Mouse (Mus musculus) kidney, postnatal 36 days (tissue): ENCODE measurements around the gene Lsamp.

ENCODE experiments used
- DNase-seq, 2 experiments: peaks; one replicate each; pipeline ENCODE4 v3.0.0; 2021 to 2022; ENCODE audit warnings: mixed read lengths in 2 of 2

Gene Lsamp

DNA sequence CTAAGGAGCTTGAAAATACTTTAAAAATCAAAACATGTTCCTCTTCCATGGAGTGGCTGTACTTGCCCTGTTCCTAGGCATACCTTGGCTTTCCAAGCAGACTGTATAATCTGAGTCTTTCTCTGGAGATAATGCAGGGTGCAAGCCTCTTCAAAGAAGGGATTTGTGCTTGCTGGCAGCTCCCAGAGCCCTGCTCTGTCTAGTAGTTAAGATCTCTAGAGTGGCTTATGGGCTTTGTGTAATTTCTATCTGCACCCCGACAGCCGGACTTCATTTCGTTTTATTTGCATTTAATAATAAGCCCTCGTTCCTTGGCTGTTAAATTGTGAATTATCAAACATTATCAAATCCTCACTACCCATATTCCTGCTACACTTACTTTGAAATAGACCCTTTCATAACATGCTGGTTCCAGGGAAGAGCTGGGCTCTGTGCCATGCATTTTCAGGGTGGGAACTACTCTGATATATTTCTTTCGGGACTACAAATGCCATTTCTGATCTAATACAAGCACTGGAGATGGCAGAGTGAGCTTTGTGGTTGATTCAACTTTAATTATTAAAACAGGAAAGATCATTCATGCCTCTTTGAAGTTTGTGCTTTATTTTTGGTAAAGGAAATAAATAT, 1604.6 kb downstream of the Lsamp start:
- no peak for DNase-seq

DNA sequence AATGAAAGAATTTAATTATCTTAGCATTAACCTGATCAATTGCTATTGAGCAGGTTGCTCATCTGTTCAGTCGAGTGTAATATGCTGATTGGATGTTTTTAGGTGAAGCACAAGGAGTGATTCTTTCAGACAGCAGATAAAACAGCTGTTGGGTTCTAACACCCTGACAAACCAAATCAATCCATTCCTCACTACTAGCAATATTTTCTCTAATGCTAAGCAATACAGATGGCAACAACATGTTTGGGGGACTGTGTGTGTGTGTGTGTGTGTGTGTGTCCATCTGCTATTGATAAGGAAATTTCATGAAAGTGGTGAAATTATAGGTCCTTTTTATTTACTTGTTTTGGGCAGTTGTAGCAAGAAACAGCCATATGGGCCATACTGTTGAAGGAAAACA, 1628.1 kb downstream of the Lsamp start:
- DNase-seq, result no peak

DNA sequence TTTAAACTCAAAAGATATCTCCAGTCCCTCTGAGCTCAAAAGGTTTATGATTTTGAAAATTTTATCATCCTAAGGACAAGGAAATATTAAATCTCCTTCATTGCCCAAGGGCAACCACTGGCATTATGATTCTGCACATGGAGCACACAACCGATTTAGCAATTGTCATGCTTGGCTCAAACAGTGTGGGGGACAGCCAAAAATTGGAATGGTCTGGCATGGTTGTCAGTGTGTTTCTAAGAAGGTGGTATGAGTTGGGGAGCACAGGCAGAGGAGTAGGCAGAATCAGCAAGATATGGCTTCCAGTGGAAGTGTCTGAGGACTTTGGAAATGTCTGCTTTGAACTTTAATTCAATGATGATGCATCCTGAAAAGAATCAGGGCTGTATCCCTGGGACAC, 1639.7 kb downstream of the Lsamp start:
- DNase-seq, result no peak

DNA sequence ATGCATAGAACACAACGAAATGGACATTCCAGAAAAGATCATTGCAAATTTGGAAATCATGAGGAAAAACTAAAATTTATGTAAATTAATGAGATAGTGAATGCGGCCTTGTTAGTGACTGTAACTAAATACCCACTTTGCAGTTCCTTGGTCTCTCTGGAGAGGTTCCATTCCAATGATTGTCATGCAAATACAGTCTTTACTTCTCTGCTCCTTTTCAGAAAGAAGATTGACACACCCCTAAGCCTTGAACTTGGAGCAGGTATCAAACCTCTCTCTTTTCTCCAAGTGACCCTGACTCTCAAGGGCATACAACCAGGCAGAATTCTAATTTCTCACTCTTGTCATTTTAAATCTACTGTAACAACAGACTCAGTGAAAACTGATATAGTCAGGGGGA, 1649.7 kb downstream of the Lsamp start:
- DNase-seq, result no peak

DNA sequence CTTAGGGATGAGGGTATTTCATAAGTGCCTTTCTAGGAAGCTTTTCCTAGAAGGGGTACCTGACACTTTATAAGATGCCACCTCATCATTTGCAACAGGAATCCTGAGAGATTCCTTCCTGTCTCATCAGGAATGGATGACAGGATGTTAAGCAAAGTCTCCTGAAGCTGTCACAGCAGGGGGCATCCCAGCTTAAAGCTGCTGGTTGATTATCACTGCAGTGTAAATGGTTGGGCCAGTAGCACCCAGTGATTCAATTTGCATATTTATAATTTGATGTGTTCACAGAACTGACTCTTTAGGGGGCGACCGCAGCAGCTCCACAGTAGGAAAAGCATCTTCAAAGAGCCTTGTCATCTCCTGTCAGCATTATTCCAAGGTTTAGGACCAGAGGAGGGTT, 1656.7 kb downstream of the Lsamp start:
- no peak for DNase-seq

DNA sequence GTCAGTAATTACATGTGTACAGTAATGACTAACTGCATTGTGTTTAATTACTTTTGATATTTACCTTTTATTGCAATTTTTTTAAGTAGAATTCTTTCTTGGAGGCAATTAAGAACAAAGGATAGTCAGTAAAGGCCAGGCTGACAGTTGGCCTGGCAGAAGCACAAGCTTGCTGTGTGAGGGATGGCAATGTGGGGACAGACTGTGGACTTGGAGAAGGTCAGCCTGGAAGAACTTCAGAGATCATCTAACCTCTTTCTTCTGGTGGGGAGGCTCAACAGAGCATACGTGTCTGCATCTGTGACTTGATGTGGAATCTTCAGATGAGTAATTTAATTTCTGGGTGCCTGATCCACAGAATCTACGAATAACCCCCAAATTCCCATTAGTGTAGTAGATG, 1669.1 kb downstream of the Lsamp start:
- no peak for DNase-seq

DNA sequence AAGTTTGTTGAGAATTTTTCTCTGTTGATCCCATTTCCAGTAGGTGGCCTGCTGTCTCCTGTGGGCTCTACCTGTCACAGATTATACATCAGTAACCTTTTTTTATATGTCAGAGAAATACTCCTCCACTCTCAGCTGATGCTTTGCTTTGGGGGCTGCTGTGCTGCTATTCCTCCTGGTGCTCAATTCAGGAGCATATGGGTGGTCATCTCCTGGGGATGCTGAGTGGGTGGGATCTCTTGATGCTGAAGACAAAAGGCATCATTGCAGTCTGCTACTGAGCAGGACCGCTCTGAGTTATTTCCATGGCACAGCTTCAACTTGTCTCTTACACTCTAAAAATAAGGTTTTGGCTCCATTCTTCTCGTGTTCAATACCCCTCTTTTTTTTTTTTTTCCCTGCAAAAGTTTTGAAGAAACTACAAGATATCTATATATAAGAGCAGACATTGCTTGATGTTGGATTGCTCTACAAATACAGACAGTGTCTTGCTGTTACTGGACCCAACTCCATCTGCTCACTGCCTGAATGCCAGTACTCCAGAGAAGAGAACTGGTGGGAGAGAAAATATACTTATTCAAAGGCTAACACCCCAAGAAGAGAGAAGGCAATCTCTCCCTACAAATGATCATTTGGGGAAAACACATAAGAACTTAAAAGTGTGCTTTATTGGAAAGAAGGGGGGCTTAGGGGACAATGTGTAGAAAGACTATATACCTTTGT, 1690.3 kb downstream of the Lsamp start:
- DNase-seq, result no peak

DNA sequence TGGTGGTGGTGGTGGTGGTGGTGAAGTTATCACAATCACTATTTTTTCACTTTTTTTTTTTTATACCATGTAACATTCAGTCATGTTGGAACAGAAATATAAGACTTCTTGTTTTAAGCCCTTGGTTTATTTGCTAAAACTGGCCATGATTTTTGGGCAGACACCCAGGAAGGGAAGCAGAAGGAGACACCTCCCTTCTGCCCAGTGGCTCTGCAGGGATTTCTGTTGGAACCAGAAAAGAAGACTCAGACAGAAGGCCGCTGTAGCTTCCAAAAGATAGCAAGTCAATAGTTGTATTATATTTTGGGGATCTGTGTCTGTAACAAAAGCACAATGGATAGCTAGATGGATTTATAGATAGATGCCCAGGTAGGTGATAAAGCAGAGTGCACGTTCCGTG, 1691.6 kb downstream of the Lsamp start:
- DNase-seq, result no peak

DNA sequence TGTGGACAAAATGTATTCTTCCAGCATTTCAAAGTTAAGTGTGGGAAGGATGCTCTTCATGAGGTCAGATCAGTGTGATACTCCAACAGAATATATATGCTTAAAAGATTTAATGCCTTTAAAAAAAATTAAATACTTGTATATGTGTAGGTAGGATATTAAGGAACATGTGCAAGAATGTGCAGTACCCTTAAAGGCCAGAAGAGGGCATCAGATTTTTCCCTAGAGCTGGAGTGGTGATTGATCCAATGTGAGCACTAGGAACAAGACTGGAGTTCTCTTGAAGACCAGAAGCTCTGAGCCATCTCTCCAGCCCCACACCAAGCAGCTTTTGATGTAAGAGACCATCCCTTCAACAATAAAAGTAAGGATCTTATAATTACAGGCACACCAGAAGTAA, 1708.3 kb downstream of the Lsamp start:
- peak; percentile 3 to 56 for DNase-seq

DNA sequence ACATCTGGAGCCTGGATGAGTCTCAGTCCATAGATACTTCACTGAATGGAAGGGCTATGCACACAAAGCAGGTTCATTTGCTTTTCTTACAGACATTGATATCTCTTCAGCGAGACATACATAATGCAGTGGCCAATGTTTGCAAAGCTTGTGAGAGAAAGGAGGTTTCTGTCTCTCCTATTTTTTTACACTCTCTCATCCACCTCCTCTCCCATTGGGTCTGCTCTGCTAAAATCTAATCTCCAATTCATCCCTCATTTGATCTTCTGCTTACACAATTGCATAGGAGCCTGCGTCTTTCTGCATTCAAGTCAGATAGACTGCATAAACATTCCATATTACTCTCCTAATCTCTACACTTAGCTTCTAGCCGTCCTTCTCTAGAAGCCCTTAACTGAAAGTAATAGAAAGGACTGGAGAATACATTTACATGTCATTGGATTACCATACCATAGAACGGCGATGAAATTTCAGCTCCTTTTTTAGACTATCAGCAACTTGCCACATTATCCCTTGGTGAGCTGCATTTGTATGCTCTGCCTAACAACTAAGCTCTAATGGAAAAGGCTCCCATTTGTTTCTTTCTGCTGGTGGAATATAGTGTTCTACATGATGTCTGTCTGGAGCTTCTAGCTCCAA, 1717.7 kb downstream of the Lsamp start:
- no peak for DNase-seq

DNA sequence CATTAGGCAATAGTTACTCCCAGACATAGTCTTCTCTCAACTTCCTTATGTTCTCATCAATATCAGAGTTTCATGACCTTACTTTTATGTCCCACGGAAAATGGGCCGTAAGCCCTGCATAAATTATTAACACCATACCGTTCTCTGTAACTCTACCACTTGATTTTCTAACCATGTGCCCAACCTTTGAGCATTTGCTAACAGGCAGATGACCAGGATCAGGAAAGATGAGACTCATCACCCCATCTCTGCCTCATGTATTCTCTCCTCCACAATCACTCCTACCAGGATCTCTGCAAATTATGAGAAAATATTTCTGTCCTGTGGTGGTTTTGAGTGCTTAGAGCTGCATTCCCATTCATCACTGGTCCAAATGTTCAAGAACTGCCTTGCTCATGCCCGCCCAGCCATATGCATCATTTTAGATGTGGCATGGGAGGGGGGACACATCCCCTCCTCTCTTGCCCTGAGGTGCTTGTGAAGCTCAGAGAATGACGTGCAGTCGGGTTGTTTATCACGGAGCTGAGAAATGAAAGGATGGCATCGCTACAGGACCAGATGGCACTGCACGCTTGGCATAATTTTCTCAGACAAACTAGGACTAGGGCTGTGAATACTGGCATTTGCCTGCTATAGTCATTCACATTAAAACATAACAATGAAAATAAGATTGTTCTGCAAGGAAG, 1744.9 kb downstream of the Lsamp start:
- no peak for DNase-seq

DNA sequence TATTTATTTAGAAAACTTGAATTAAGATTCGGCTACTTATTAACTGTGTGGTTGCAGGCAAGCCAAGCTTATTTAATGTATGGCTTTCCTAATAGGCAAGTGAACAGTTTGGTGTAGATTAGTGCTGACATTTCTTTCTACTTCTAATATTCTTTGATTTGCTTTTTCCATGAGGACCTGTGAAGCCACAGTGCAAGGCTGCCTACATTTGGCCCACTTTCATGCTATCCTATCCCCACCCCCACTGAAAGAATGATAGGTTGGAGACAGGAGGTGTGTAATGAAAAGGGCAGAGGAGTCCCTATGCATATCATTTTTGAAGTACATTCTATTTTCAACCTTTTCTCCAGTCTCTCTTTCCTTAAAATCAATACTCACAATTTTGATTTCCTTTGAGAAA, 1745.8 kb downstream of the Lsamp start:
- DNase-seq, result no peak

DNA sequence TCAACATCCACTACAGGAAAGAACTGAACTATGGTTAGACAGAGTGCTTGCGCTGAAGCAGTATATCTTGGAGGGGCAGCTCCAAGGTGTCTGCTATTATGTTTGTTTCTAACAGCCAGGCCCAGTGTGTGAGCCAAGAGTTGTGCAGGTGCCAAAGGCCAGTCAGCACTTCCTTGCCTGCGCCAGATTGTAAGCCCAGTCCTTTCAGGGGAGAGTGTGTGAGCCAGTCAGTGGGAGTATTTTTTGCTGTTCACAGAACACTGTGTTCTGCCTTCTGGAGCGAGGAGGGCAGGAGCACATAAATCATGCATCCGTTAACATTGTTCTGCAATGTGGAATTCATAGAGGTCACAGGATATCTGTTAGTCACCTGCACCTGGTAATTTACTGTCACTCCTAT, 1760.9 kb downstream of the Lsamp start:
- peak; percentile 77 for DNase-seq

DNA sequence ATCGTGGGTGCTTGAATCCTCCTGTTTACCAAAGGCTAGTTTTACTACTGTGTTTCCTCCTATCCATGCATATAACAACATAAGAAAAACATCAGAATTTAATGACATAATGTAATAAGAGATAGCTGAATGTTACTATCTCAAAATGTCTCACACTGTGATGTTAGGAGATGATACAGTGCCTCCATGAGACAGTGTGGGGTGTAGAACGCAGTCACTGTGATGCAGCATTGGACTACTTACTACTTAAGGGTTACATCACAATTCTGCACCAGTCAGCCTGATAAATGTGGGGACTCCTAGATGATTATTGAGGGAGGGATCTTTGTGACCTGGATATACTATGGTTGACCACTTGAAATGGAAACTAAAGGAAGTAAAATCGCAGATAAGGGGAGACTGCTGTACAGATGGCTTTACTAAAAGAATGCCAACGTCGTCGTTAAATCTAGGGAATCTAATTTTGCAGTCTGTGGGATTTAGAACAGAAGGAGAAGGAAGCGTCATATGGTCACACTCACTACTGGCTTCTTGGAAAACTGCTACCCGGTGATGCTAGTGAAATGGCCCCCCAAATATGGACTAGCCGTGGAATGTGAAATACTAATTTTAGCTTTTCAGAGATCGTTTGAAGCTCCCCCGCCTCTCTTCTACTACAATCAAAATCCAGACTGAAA, 1762.2 kb downstream of the Lsamp start:
- DNase-seq, result no peak

DNA sequence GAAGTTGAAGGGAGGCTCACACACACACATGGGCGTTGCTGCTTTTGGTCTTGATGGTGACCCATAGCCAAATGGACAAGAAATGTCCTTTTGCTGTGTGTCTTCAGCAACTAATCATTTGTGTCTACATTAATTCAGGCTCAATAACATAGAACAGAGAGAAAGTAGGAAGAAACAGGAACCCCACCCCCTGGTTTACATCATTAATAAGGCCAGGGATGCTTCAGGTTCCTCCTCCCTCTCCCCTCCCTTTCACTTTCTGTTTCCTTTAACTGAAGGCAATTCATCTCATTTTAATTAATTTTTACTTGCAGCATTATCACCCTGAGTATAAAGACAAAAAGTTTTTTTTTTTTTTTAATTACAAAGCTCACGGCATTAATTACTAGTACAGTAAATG, 1763.7 kb downstream of the Lsamp start:
- no peak for DNase-seq

DNA sequence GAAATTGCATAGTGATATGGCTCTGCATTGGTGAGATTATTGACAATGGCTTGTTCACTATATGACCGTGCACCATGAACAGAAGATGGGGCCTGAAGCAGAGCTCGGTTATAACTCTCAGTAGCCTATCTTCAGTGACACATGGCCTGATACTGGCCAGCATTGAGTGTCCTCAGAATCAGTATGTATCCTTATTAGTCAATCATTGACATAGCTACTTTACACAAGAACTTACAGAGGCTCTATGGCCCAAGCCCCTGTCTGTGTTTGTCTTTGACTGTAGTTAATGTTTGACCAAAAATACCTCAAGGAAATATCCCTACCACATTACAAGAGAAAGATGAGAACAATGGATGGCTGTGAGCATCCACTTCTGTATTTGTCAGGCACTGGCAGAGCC, 1764.6 kb downstream of the Lsamp start:
- no peak for DNase-seq

DNA sequence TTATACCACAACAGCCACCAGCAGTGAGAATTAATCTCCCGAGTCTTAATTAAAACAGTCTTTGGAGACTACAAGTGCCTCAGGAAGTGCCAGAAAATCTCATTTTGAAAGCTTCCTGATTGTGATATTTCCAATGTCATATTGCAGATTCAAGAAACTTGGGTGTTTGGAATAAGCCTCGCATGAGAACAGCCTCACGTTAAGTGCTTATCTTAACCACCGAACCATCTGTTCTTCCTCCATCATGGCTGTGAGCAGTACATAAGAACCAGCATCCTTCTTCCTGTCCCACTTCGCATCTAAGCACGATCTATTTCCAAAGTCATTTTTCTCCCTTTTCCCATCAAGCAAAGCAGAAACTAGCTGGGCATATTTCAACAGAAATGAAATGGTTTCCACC, 1780.1 kb downstream of the Lsamp start:
- no peak for DNase-seq

DNA sequence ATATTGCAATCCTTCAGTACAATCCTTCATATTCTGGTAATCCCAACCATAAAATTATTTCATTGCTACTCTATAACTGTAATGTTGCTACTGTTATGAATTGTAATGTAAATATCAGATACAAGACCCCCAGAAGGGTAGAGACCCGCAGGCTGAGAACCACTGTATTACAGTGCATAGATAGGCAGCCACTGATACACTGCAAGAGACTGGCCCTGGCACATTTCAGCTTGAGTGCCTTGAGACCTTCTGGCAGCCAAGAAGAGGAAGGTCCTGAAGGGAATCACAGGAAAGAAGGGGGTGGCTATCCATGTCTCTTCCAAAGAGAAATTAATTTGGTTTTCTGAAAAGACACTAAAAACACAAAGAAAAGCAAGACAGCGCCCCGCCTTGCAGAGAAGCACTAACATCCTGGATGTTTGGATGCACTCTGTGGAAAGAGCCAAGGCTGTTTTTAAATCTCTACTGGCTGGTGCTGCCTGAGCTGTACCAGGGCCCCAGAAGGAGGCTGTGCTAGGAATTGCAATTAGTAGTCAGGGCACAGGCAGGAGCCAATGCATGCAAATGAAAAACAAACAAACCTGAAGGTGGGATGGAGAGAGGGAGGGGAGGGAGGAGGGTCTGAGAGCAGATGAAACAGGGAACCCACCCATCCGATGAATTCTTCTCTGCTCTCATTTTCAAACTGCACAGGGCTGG, 1787.4 kb downstream of the Lsamp start:
- DNase-seq, result no peak

DNA sequence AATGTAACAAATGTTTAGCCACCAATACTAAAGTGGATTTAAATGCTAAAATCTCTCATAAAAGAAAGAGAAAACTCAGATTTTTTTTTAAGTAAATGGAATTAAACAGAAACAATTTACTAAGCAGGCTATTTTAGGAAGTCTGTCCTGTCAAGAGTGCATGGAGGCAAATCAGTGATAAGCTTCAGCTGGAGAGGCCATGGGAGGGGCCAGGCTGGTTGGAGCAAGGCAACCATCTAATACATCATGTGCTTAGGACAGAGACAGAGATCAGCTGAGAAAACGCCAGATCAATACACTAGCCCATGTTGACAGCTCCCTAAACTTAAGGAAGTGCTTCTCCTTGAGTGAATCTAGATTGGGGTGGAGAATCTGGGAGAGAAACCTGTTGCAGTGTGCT, 1793.4 kb downstream of the Lsamp start:
- DNase-seq, result peak; percentile 3 to 15

DNA sequence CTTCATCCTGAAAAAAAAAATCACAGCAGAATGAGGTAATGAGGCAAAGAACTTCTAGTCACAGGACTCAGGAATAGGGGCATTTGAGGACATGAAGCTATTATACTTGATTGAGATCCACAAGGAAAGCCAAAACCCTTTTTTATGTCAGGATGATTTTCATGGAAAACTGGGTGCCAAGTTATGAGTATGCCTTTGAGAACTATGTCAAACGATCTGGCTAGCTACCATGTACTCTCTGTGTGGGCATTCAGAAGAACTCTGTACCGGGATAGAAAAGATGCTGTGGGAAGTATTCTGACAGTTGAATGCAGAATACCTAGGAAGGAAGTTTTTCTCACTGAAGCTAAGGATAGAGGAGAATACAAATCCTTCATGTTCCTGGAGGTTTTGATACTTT, 1801.4 kb downstream of the Lsamp start:
- no peak for DNase-seq

DNA sequence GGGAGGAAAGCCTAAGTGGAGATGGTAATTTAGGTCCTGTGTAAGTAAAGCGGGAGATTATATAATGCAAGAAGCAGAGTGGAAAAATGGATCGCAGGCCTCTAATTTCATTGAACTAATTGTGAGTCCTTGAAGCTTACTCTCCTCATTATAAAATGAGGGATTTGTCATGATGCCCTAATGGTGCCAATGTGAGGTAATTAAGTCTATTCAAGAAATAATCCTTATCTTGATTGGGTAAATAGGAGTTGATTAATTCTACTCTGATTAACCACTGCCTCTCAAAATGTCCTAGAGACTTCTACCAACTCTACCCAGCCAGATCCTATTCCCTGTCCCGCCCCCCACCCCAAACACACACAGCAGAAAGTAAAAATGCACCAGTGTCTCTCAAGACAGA, 1802.5 kb downstream of the Lsamp start:
- DNase-seq, result no peak

DNA sequence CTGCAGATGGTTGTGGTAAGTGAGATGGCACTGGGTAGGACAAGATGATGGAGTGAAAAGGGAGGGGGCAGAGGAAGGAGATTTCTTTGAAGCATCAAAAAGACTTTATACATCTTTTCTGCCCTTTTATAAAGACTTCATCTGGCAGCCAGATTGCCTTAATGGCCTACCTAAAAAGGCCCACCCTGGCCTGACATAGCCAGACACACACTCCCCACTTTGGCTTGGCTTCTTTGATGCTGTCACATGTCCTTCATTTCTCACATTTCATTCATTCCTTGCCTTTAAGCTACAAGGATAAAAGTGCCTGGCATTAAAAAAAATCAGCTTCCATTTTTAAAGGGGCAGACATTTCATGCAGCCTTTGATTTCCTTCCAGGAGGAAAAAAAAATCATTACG, 1803.0 kb downstream of the Lsamp start:
- no peak for DNase-seq

DNA sequence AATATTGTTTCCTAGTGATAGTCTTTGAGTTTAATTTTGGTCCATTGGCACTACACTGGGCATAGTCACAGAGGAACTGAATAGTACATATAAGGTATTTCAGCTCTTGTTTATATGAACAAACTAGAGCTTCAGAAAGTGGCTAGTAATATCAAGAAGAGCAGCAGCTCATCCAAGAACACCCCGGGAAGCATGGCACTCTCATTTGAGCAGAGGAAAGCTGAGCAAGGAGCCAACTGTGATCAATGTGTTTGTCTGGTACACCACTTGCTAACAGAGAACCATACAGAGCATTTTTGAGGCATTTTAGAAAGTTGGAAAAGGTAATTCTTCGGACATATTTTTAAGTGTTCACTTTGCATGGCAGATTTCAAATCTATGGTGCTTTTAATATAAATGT, 1805.9 kb downstream of the Lsamp start:
- DNase-seq, result no peak
